Mouse (Mus musculus): ENCODE data around the gene Adcy3.
A peak's percentile ranks its signal among the peaks of the same experiment; 100 is the strongest.

Adcy3 gene

DNA sequence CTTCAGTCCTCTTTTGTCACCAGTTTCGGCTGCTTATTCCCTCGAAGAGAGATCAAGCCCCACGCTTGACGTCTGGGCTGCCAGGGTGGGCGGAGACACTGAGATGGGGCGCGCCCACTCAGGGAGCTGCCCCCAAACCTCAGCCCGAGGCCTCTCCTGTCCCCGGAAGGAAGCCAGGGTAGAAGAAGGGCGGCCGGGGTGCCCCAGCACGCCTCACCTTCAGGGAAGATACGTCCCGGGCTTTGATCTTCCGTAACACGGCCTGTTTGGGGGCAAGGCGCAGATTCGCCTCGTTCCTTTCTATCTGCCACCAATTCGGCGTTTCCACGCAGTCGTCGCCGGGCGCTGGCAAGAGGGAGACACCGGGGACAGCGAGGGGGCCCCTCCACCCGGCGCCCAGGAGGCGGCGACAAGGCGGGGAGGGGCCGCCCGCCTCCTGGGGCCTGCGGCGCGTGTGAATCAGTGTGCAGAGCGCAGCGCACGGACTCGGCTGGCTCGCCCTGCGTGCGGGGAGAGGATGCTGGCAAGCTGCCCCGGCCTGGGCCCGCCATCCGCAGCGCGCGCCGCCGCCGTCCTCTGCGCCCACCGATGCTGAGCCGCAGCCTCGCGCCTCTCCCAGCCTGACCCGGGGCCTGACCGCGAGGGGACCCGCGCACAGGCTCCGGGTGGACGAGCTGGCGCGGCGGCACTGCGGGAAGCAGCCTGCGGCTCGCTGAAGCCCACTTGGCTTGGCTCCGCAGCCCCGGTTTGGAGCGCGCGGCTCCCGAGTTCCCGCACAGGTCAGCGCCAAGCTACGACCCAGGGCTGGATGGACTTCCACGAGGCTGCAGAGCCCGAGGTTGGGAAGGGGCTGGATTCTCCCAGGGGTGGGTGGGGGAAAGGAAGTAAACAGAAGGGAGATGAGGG is at the start of gene Adcy3:
TSS of gene Adcy3 (plus strand) at position 163 of the 906 bp plus-strand sequence.
- DNase-seq (ENCODE audit: low spot score) = peak; percentile 66

DNA sequence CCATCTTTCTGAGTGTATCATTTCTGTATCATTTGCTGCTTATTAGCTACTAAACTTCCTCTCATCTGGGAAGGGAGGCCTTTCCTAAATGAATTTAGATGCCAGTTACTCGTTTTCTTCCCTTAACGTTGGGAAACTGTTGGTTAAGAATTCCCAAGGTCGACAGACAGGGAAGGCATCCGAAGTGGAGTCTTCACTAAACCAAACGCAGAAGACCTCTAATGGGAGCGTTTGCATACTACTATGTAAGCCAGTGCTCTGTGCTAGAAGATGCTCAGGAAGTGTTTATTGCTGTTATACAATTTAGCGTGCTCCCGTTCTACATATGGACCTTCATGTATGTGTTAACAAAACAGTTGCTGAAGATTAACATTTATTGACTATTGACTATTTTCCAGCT is 49.5 kb upstream of the Adcy3 start:
- no peak for DNase-seq (ENCODE audit: low spot score)

- DNase-seq (ENCODE audit: low spot score) = peak; percentile 65
Measured at GRCm38 (mm10) chr12:4107383-4107782, 25.5 kb upstream of the Adcy3 start.

DNA sequence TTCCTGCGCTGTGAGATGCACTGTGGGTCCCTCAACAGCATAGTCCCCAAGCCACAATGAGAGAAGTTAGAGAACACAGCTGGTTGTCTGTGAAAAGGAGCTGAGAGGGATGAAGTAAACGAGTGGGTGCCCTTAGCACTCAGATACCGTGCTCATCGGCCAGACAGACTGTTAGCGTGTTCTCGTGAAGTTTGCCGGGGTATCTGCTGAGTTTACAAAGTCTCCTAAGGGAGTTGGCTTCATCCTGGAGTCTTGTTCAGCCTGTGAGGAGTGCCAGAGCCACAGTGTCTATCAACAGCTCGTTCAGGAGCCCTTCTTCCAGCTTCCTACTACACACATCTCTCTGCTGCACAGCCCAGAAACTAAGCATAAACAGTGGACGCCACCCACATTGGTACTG is 16.8 kb upstream of the Adcy3 start:
- no peak for DNase-seq (ENCODE audit: low spot score)

- no peak for DNase-seq (ENCODE audit: low spot score)
Measured at GRCm38 (mm10) chr12:4117136-4117535, 15.8 kb upstream of the Adcy3 start.

DNA sequence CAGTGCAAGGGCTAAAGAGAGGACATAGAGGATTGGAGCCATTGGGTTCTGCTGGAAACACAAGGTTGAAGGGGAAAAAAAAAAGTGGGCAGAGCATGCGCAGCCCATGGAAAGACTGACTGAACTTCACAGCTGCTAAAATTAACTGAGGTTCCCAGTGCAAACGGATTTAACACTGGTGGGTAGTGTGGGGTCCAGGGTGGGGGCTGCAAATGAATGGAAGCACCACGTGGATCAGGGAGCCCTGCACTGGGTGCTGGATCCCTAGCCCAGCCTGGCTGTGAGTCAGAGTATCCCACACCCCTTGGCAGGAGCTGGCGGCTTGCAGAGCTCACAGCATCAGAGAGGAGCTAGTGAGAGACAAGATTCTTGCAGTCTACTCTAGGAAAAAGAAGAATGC is 15.3 kb upstream of the Adcy3 start:
- DNase-seq (ENCODE audit: low spot score) = no peak

DNA sequence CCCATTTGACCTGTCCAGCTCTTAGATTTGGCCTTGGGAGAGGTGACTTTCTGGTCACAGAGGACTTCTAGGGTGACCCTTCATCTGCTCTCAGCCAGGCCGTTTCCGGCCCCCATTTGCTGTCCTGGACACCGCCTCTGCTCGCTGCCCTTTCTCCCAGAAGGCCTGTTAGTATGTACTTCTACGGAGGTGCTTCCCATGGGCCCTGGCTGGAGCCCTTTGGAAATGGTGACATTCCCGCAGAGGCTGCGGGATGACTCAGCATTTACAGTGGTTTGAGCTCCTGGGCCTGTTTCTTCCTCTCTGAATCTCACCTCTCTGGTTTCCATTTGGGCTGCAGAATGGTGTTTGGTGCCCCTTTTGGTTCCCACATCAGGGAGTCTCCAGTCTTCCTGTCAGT is 5.6 kb upstream of the Adcy3 start:
- DNase-seq (ENCODE audit: low spot score) = no peak

DNA sequence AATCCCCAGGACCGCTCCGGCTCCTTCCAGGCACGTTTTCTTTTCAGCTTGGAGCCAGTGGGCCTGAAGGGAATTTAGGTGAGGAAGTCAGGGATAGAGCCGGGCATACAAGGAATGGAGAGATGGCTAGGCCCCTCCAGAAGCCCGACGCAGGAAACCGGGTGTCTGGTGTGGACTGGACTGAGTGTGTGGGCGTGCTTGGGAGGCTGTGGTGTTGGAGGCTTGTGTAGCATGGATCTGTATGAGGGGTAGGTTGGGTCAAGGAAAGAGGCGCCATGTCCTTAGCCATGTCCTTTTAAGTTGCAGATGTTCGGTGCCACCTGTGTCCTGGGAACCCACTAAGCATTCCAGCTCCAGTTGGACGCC is 927 bp downstream of the Adcy3 start:
- DNase-seq (ENCODE audit: low spot score) = no peak

GRCm38 (mm10) chr12:4143179-4143578 is 10.3 kb downstream of the Adcy3 start:
- no peak for DNase-seq (ENCODE audit: low spot score)

GRCm38 (mm10) chr12:4150936-4151335 is 18.0 kb downstream of the Adcy3 start:
- DNase-seq (ENCODE audit: low spot score) = no peak

DNA sequence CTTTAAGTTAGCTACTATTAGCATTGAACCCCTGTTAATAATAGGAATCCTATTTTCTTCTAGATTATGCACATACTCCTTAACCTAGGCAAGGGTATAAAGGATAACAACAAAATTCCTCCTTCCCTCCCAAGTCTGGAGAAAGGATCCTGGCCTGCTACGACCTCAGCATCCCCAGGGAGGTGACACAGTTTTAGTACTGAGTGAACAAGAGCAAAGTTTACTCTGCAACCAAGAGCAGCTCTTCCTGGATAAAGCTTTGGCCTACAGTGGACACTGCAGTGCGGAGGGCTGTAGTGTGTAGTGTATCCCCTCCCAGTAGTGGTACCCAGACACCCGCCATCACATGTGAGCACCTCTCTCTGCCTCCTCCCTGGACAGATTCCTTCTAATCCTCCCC is 19.1 kb downstream of the Adcy3 start:
- no peak for DNase-seq (ENCODE audit: low spot score)

- no peak for DNase-seq (ENCODE audit: low spot score)
Measured at GRCm38 (mm10) chr12:4157466-4157865, 24.6 kb downstream of the Adcy3 start.

- no peak for DNase-seq (ENCODE audit: low spot score)
Measured at GRCm38 (mm10) chr12:4158179-4158578, 25.3 kb downstream of the Adcy3 start.

DNA sequence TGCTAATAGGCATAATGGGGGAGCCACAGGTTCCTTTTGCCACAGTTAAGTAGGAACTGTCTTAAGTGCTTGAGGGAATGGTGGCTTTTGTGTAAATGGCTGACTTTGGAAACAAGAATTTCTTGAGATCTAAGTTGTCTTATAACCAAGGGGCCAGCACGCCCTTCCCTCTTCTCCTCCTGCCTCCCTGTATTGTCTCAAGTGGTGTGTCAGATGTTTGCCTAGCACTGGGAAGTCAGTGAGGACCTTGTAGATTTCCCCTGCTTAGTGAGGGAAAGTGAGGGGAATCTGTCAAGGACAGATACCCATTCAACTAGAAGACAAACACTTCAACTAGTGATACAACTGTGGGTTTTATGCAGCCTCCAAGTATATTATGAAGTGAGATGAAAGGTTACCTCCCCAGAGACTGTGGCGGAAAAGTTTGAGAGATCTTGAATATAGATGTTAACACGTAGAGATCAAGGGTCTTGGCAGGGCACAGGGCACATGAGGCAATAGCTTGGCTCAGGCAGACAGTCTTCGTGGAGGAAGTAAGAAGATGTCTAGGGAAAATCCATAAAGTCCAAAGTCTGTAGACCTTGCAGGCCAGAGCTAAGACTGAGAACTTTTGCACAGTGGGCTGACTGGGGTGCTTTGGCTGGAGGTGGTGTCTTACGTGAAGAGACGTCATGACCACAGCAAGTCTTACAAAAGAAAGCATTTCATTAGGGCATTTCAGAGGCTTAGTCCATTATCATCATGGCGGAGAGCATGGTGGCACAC is 26.1 kb downstream of the Adcy3 start:
- DNase-seq (ENCODE audit: low spot score) = no peak

GRCm38 (mm10) chr12:4160322-4160721 is 27.4 kb downstream of the Adcy3 start:
- no peak for DNase-seq (ENCODE audit: low spot score)

DNA sequence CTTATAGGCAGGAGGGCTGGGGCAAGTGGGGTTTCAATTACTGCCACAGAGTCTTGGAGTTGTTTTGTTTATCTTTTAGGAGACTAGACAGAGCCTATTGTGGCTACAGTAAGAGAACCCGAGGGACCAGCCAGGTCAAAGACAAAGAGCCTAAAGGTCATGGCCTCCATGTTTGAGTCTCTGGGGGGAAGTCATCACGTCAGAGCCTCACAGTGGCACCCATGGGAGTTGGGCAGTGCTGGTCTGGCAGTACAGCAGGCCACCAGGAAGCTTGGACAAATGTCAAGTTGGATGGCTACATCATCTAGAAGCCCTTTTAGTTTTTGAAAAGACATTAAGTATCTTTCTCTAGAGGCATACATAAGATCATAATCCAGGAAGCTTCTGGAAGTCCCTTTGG is 30.0 kb downstream of the Adcy3 start:
- DNase-seq (ENCODE audit: low spot score) = no peak

GRCm38 (mm10) chr12:4166970-4167369 is 34.1 kb downstream of the Adcy3 start:
- no peak for DNase-seq (ENCODE audit: low spot score)

DNA sequence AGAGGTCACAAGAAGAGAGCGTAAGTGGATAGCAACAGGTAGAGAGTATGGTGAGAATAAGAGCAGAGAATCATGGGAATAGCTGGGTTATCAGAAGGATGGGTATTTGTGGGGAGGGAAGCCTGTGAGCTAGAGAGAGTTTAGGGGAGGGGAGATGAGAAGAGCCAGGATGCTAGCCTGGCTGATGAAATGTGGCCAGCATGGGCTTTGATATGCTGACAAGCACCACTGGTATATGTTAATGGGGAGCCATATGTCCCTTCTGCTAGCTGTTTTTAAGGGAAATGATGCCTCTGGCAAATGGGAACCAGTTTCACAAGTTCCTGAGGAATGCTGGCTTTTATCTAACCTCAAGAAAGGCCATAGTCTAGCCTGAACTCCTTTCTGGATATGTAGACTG is 36.2 kb downstream of the Adcy3 start:
- no peak for DNase-seq (ENCODE audit: low spot score)

DNA sequence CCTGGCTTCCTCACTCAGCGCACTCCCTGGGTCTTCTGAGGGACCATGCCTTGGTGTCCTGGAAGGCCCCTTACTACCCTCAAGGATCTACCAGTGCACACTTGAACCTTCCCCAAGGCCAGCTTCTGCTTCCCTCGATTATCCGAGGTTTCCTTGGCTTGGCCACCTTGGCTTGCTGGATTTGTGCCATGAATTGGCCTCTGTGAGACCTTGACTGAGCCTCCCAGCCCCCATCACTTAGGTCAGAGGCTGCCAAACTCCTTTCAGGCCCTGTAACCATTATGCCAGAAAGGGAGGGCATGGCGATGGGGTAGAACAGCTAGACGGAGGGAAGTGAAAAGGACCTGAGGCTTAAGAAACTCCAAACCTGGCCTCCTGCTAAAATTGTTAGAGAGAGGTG is 36.7 kb downstream of the Adcy3 start:
- DNase-seq (ENCODE audit: low spot score) = peak; percentile 41

GRCm38 (mm10) chr12:4173108-4173790 is 40.3 kb downstream of the Adcy3 start:
- no peak for DNase-seq (ENCODE audit: low spot score)

GRCm38 (mm10) chr12:4178839-4179238 is 45.9 kb downstream of the Adcy3 start:
- no peak for DNase-seq (ENCODE audit: low spot score)

DNA sequence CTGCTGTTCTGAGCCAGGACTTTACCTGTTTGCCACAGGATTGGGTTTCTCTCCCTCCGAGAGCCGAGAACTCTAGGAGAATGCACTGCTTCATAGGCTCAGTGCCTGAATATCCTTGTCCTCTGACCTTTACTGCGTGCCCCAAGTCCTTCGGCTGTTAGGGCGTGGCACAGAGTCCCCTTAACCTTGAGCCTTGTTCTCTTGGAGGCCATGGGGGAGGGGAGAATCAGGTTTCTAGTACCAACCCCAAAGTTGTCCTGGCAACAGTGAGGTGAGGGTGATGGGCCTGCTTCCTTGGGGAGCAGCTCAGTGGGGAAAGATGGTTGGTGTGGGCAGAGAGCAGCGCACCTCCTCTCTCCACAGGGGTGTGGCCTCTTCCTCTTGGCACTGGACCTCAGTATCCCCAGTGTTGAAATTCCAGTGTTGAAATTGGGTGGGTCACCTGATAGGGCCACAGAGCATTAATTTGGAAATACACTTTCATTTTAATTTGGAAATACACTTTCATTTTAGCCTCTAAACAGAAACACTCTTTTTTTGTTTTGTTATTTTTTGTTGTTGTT is 46.8 kb downstream of the Adcy3 start:
- no peak for DNase-seq (ENCODE audit: low spot score)

Measured in ovary, postnatal 36 days (tissue).